Mouse (Mus musculus) layer of hippocampus, postnatal 25 days (tissue): ENCODE data around the gene Ccdc18. TPM values are rescaled to one million over a fixed set of nuclear protein-coding genes. Genes with fewer than 3 reads are reported as not detected.
"Not testable (repeated sequence)": the region's sequence is repeated elsewhere in the genome, so short reads cannot be mapped to it uniquely, and the experiment has no call there.

Experiments used
- DNase-seq, 2 experiments: peaks; one replicate each; pipeline ENCODE4 v3.0.0; 2022; ENCODE audit warnings: mixed read lengths in 2 of 2, low spot score in 1 of 2; ENCODE audit errors: extremely low spot score in 1 of 2
- total RNA-seq, 2 experiments: library from RNA; stranded (reverse); gene quantifications; 2 replicates each; pipeline ENCODE4 v1.2.3; 2021

The Ccdc18 gene
- under 1 TPM; 0.96 to 0.99 TPM for total RNA-seq

DNA sequence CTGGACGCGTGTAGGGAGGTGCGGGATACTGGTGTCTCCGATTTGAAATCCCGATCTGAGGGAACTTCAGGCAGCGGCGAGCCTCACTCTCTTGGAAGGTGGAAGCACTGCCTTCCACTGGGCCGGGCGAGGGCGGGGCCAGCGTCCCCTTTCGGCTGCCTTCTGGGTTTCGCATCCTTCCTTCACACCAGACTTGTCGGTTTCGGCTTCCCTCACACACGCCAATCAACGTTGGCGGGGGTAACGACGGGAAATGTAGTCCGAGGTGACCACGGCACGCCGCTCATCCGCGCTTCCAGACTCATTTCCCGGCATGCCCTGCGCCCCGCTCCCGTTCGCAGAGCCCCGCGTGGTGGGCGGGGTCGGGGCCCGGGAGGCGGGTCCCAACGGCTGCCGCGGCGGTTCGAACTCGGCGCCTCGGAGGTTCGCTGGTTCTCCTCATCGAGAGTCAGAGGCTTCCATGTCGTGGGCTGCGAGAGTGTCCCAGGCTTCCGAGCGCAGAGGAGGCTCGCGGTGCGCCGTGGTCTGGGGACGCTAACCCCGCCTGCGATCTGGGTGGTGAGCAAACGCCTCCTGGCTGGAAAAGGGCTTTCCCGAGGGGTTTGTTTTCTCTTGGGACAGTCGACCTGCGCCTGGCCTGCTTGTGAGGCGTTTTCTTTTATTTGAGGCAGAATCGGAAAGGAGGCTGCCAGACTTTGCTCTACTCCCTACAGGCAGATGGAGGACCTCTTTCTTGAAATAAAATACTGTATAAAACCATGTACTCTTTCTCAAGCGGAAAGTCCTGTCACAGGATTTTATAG lies at the start of gene Ccdc18, which contains the start of gene Tmed5:
Ccdc18 (plus strand) TSS at position 435 of the 803 bp plus-strand sequence.
Tmed5 (minus strand) TSS at position 180 of the 803 bp plus-strand sequence.
- peak; percentile 86 to 91 for DNase-seq

- no peak for DNase-seq
These were observed 47.2 kb upstream of the Ccdc18 start for GRCm38 (mm10) chr5:108085440-108085839.

DNA sequence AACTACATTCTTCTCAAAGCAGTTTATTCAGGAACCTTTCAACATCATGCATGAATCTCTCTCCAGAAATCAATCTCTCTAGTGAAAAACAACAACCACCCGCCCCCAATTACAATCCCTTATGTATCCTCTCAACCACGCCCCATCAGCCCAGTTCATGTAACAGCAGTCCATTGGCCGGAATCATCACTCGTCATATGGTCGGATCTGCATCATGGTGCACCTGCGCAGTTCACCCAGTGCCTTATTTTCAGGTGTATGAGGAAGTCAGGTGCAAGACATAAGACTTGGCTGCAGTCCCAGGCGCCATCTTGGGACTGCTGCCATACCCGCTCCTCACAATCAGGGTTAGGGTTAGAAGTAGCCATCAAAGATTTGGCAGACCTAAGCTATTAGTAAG lies 39.9 kb upstream of the Ccdc18 start:
- DNase-seq: not testable (repeated sequence)

GRCm38 (mm10) chr5:108097676-108098075 lies 35.0 kb upstream of the Ccdc18 start:
- no peak for DNase-seq

- DNase-seq: no peak
These were observed 32.5 kb upstream of the Ccdc18 start for GRCm38 (mm10) chr5:108100196-108100595.

GRCm38 (mm10) chr5:108104306-108104705 lies 28.4 kb upstream of the Ccdc18 start:
- DNase-seq: no peak

DNA sequence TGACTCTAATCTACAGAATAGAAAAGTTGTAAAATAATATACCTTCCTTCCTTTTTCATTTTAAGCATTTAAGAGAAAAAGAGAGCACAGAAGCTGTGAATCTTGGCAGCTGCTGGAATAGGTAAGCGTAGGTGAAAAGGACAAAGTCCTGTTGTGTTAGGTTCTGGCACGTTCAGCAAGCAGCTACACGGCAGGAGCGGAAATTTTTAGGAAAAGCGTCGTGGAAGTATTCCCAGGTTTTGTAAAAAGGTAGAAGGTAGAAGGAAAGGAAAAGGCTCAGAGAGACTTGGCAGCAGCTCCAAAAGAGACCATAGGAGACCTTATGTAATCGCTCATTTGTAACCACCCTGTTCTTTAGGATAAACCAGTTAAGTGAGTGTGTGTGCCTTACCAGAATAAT lies 23.3 kb upstream of the Ccdc18 start:
- no peak for DNase-seq

DNA sequence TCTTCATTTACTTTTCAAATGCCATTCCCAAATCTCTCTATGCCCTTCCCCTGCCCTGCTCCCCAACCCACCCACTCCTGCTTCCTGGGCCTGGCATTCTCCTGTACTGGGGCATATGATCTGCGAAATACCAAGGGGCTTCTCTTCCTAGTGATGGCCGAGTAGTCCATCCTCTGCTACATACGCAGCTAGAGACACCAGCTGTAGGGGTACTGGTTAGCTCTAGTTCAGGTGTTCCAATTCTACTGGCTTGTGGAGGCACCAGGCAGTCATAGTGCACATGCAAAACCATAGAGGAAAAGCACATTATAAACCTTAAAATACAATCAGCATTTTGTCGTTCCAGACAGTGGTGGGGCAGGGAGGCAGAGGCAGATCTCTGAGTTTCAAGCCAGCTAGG lies 15.0 kb upstream of the Ccdc18 start:
- no peak for DNase-seq

DNA sequence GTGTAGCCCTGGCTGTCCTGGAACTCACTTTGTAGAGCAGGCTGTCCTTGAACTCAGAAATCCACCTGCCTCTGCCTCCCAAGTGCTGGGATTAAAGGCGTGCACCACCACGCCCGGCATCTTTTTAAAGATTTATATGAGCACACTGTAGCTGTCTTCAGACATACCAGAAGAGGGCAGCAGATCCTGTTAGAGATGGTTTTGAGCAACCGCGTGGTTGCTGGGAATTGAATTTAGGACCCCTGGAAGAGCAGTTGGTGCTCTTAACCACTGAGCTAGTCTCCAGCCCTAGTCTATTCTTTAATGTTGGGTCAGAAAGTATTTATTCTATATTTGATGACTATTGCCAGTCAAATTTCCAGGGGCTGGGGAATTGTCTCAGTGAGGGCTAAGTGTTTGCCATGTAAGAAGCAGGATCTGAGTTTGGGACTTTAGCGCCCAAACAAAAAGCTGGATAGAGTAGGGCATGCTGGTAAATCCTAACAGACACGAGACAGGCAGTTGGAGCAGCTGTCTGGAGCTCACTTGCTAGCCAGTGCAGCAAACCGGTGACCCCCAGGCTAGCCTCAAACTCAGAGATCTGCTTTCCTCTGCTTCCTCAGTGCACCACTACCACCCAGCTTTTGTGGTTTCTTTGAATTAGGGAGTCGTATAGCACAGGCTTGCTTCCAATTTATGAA lies 12.3 kb upstream of the Ccdc18 start:
- no peak for DNase-seq

DNA sequence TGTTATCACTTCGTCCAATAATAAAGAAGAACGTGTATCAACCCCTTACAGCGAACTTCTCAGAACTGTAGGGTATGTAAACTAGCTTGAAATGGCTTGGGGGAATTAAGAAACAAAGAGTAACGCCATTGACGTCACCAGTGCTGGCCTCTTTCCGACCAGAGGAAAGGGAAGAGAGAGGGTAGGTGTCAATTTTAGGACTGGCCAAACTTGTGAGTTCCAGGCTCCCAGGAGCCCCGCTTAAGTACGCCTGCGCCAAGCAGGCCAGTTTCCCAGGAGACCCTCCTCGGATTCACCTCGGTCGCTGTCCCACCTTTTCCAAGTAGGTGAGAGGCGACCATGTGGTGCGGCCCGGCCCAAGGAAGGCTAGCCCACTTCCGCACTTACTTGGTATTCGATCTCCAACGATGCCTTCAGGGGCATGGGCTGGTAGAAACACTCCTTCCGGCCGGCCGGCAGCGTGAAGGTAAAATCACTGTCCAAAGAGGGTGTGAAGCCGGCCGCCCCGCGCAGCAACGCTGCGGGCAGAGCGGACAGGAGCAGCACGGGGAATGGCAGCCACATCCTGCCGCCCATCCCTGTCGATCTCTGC lies 730 bp upstream of the Ccdc18 start:
- no peak for DNase-seq

DNA sequence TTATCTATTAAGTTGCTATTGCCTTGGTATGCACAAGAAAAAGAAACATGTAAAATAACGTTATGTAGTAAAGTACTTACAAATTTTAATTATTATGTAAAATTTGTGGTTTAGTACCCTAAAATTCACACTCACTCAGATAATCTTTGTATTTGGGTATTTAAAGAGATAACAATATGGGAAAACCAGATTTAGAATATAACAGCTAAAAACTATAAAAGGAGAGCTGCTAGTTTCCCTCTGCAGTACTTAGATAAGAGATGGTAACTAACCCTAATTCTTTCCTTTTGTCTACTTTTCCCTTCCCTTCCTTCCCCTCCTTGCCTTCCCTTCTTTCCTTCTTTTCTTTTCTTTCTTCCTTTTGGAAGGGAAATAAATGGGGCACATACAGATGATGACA lies 19.9 kb downstream of the Ccdc18 start:
- DNase-seq: no peak

DNA sequence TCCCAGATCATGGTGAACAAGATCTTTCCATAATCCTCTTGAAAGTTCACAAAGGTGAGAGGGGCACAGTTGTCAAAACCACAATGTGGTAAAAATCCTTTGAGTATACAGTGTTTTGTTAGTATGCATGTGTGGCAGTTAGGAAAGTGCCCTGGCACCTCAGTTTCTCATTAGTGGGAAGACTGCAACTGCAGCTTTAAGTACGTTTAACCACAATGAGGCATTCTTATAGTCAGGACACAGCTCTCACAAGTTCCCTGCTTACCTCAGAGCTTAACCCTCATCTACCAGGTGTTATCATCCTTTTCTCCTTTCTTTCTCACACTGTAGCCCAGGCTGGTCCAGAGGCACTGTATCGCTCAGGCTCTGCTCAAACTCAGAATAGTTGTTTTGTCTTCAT lies 28.1 kb downstream of the Ccdc18 start:
- no peak for DNase-seq

GRCm38 (mm10) chr5:108163695-108164094 lies 31.0 kb downstream of the Ccdc18 start:
- peak in 1 of 2 experiments; percentile 20 for DNase-seq

- no peak for DNase-seq
These were observed 51.4 kb downstream of the Ccdc18 start for GRCm38 (mm10) chr5:108184050-108184449.

DNA sequence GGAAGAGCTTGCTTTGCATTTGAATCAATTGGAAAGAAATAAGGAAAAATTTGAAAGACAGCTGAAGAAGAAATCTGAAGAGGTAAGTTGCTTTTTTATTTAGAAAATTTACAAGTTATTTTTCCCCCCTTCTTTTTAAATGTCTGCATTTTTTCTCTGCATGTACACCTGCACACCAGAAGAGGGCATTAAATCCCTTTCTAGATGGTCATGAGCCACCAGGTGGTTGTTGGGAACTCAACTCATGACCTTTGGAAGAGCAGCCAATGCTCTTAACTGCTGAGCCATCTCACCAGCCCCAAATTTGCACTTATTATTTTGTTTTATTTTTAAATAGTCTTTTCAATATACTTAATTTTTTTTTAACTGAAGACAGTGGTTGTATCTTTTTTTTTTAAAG lies 56.3 kb downstream of the Ccdc18 start:
- DNase-seq: no peak

DNA sequence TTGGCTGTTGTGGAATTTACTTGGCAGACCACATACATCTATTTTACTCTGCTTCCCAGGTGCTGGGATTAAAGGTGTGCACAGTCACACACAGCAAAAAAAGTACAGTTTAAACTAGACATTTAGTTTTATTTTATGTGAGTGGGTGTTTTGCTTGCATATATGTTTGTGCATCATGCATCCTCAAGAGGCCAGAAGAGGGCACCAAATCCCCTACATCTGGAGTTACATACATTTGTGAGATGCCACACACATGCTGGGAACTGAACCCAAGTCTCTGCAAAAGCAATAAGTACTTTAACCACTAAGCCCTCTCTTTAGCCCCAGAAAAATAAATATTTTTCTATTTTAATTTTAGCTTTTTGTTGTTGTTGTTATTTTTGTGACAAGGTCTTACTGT lies 73.3 kb downstream of the Ccdc18 start:
- no peak for DNase-seq

- no peak for DNase-seq
These were observed 78.8 kb downstream of the Ccdc18 start for GRCm38 (mm10) chr5:108211512-108211911.

GRCm38 (mm10) chr5:108214928-108215327 lies 82.3 kb downstream of the Ccdc18 start:
- no peak for DNase-seq

DNA sequence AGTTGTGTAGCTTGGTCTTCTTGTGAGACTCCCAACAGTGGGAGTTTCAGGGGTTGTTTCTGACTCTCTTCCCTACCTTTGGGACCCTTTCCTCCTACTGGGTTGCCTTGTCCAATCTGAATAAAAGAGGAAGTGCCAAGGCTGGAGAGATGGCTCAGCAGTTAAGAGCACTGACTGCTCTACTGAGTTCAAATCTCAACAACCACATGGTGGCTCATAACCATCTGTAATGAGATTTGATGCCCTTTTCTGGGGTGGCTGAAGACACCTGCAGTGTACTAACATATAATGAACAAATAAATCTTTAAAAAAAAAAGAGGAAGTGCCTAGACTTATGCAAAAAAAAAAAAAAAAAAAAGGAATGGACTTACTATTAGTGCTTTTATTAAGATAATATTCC lies 91.4 kb downstream of the Ccdc18 start:
- no peak for DNase-seq

- no peak for DNase-seq
These were observed 93.5 kb downstream of the Ccdc18 start for GRCm38 (mm10) chr5:108226159-108226558.

GRCm38 (mm10) chr5:108246314-108246765 lies 113.7 kb downstream of the Ccdc18 start:
- no peak for DNase-seq
